Mouse (Mus musculus) MN1 (cell line): ENCODE measurements around the gene Shld2.
A peak's percentile ranks its signal among the peaks of the same experiment; 100 is the strongest.

ENCODE experiments used
- DNase-seq: peaks from one replicate; pipeline ENCODE4 v3.0.0-alpha.2; 2016; ENCODE audit warnings: low spot score

The Shld2 gene

GRCm38 (mm10) chr14:34310234-34310965 lies at the start of gene Shld2, which contains the start of gene Glud1:
Gene Shld2 (minus strand): TSS chr14:34310493.
Gene Glud1 (plus strand): TSS chr14:34310727.
- peak; percentile 96 for DNase-seq

DNA sequence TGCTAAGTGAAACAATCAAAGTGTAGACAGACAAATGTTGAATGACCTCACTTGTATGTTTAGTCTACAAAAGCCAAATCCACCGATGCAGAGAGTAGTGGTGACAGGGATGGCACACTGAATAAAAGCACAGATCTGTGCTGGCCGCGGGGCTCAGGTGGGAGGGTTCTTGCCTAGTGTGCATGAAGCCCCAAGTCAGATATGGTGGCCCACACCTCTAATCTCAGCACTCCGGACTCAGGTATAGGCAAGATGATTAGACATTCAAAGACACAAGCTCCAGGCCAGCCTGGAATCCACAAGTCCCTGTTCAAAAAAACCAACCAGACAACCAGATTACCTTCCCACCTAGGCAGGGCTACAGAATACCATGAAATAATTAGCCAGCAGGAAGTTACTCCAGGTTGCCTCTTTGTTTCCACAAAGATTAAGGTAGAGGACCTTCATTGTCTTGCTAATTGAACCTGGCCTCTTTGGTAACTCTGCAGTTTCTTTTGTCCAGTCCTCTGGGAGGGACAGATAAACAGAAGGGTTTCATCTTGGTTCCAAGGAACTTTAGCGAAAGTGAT lies 49.5 kb upstream of the Shld2 start:
- DNase-seq: no peak

GRCm38 (mm10) chr14:34357671-34358455 lies 47.6 kb upstream of the Shld2 start:
- DNase-seq: no peak

DNA sequence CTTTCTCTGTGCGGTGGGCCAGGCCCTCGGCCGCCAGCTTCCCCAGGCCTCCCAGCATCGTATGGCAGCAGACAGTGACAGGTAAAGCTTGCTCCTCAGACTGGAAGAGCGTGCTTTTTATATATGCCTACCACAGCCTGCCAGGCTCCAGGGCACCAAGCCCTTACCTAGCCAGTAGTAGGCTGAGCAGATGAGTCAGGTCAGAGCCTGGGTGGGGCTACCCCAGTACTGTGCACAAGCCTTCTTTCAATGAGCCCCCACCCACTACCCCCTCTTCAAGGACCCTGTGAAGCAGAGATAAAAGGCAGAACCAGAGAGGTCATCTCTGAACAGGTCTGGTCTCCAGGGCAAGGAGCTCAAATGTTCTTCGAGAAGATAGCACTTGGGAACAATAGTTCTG lies 45.0 kb upstream of the Shld2 start, which contains the start of gene Fam25c:
Gene Fam25c, minus strand, starts transcription at position 133 of the 400 bp plus-strand sequence.
- DNase-seq: no peak

DNA sequence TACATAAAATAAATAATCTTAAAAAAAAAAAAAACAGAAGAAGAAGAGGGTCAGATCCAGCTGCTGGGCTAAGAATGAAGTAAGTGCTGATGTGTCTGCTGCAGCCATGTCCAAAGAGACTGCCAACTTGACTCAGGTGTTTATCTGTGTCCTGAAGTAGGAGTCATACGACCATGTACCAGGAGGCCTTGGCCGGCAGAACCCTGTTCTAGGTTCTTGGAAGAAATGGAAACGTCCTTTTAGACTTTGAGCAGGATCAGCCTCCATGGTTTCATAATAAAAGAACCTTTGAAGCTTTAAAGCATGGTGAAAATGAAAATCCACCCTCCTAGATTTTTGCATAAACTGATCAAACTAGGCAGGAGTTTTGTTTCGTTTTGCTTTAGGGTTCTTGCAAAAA lies 44.2 kb upstream of the Shld2 start:
- DNase-seq: no peak

DNA sequence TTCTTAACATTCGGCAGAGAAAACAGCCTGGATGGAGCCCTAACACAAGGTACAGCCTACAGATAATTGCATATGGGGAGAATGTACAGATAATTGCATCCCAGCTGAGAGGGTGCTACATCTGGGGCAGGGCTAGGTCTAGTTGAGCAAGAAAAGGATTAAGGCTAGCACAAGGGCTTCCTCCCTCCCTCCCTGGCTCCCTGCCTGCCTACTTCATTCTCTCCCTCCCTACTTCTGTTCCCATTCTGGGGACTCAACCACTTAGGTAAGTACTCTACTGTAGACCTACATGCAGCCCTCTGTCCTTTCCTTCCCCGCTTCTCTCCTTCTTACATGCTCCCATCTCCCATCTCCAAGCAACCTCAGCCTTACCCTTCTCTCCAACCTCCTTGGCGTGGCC lies 43.0 kb upstream of the Shld2 start:
- no peak for DNase-seq

- DNase-seq: no peak
These were observed 42.2 kb upstream of the Shld2 start for GRCm38 (mm10) chr14:34352523-34352922.

GRCm38 (mm10) chr14:34351660-34352059 lies 41.4 kb upstream of the Shld2 start:
- no peak for DNase-seq

- no peak for DNase-seq
These were observed 38.7 kb upstream of the Shld2 start for GRCm38 (mm10) chr14:34349007-34349406.

- DNase-seq: no peak
These were observed 38.0 kb upstream of the Shld2 start for GRCm38 (mm10) chr14:34348301-34348700.

GRCm38 (mm10) chr14:34347084-34347483 lies 36.8 kb upstream of the Shld2 start:
- no peak for DNase-seq

- no peak for DNase-seq
These were observed 35.7 kb upstream of the Shld2 start for GRCm38 (mm10) chr14:34345771-34346566.

- no peak for DNase-seq
These were observed 34.1 kb upstream of the Shld2 start for GRCm38 (mm10) chr14:34344361-34344760.

GRCm38 (mm10) chr14:34343078-34343477 lies 32.8 kb upstream of the Shld2 start:
- DNase-seq: no peak

DNA sequence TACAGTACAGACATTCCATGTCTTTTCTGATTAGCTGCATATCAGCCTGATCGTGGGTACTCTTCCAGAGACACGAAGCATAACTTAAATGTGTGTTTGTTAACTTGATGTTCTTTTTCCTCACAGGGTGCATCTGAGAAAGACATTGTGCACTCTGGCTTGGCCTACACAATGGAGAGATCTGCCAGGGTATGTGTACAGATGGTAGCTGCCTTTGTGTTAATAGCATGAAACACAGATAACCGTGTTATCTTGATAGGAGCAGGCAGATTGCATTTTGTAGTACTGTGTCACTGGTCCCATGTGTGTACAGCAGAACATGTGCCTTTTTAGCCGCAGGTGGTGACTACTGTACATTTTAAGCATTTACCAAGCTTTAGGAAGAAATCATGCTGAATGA lies 31.7 kb upstream of the Shld2 start:
- no peak for DNase-seq

DNA sequence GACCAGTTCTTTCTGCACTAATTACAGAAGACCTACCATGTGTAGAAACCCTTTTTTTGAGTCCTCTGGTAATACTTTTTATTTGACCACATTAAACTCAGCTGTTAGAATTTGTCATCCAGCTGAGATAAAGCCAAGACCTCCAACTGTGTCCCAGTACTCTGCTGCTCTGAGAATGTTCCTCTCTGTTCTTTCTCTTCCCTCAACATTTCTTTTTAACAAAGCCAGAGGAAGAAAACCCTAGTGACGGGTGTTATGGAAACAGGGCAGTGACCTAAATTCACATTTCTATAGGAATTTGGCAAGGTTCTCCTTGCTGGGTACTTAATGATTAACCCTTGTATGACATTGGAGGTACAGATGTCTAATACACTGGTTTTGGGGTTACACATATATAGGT lies 29.2 kb upstream of the Shld2 start:
- no peak for DNase-seq

DNA sequence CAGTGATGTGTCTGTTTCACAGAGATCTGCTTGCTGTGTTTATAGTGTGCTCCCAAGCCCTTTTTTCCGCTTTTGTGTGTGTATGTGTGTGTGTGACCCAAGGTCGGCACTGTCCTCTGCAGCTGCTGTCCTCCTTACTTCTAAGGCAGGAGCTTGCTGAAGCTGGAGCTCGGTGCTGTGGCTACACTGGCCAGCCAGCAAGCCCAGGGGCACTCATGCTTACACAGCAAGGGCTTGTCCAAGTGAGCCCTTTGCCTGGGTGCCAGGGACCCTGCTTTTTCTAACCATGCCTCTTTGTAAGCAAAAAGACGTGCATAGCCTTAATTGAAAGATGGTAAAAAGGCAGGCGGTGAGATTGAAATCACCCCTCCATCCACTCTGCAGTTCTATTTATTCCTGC lies 22.2 kb upstream of the Shld2 start:
- no peak for DNase-seq

GRCm38 (mm10) chr14:34331886-34332285 lies 21.6 kb upstream of the Shld2 start:
- DNase-seq: no peak

GRCm38 (mm10) chr14:34330657-34331158 lies 20.4 kb upstream of the Shld2 start:
- DNase-seq: no peak

DNA sequence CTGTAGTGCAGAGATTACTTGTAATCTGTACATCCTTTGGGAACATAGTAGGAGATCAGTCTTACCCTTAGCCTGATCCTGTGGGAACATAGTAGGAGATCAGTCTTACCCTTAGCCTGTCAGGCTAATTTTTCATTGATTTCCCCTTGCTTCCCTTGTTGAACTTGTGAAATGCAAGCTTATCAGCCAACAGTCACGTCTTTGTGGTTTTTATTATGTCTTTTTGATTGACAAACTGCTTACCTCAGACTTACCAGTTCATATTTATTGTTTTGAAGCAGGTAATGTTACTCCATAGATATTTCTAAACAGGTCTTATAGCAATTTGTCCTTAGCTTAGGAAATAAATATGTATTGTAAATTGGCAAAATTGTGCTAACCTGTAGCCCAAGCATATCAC lies 17.3 kb upstream of the Shld2 start:
- DNase-seq: no peak

DNA sequence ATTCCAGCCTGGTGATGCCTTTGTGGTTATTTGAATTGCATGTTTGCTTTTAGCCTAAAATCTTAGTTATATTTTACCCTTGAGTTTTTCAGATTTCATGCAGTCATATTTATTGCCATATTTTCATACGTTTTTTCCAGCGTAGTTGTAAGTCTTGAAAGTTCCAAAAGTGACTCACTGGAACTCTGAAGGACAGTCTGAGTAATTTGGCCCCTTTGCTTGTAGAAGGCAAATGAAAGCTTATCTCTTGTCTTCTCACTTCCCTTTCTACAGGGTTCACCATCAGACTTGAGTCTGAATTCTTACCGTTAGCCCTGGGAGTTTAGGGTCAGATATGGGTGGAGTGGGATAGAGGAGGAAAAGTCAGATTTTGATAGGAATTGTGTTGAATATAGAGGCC lies 16.3 kb upstream of the Shld2 start:
- no peak for DNase-seq

- no peak for DNase-seq
These were observed 13.3 kb upstream of the Shld2 start for GRCm38 (mm10) chr14:34323576-34324085.
